ENCODE assay signal across 17 mouse cellular contexts in the genomic region with DNA sequence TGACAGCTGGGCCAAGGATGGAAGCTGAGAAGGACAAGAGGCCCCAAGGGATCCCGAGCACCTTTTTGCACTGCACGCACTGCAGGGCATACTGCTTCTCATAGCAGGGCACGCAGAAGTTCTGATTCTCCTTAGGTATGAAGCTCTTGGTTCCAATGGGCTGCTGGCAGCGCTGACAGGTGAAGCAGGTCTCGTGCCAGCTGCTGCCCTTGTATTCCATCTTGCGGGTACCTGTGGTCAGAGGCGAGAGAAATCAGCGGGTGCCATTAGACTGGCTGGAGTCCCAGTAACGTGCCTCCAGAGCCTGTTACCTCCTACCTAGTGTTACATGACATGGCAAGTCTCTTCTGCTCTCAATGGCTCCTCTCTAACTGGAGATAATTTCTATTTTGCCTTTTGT. TPM values are rescaled to one million over a fixed set of nuclear protein-coding genes. Genes with fewer than 3 reads are reported as not detected.
DNase-seq lines count a peak whose midpoint lies in the region; TF ChIP-seq lines count a peak whose summit lies in the region.
"Had no signal": no experiment of that assay in that cellular context is flagged by ENCODE, and none has a peak within 500 bp of the region (broad histone marks: within the 10 kb centered on the region; RNA-seq: fewer than 3 reads in every experiment).

No protein-coding gene starts in this region.

- H3K79me2 ChIP-seq in heart, adult 2 months (replicated peaks; ENCODE audit: control insufficient read depth, insufficient read depth, low read length): no peaks in the 10 kb centered on the region

- no peak for TF ChIP-seq CTCF in heart, adult 2 months (IDR thresholded peaks at IDR 0.05)
- TF ChIP-seq CTCF in left cerebral cortex, adult 2 months (IDR thresholded peaks at IDR 0.05): no peak

- TF ChIP-seq POLR2A in heart, adult 2 months (IDR thresholded peaks at IDR 0.05; ENCODE audit: insufficient read depth, low read depth, low read length): peak; percentile 27; the same call in 1 of the 2 replicates

- H3K27me3 ChIP-seq in heart, adult 2 months (ENCODE audit: control insufficient read depth, insufficient read depth, low read length): no peaks in the 10 kb centered on the region
- H3K27me3 ChIP-seq: embryonic facial prominence, embryonic 13.5 days; forebrain, embryonic 13.5 days; heart, embryonic 15.5 days; hindbrain, embryonic 13.5 days had no signal

- 64% methylated on average over 9 of the region's 9 CpGs for WGBS in heart, adult 2 months

- DNase-seq in cerebellum, postnatal 14 days: peak; percentile 61 to 62
- no peak for DNase-seq in cerebellum, adult 9-10 months
- DNase-seq in heart, adult 2 months: no peak
- DNase-seq in heart, postnatal 25 days (ENCODE audit: low spot score): no peak
- DNase-seq in left cerebral cortex, adult 2 months (ENCODE audit: extremely low spot score in 1 of 2, low spot score in 2 of 2): no peak
- DNase-seq in left cerebral cortex, adult 8-10 months (ENCODE audit: low spot score in 2 of 2): no peak
- DNase-seq: adrenal gland, adult 2 months; adrenal gland, postnatal 25 days; forebrain, postnatal 0 days; gastrocnemius, postnatal 14 days; kidney, adult 11 months; kidney, adult 9 months had no signal

- intact Hi-C loops in heart, adult 2 months (cut with DNase I): no loop called here
- intact Hi-C loops in heart, postnatal 25 days (cut with DNase I): no loop called here
- intact Hi-C loops in left cerebral cortex, adult 2 months (cut with DNase I): loop anchor here (5.0 to 10.0 kb wide), 2 partner anchors 336 to 603 kb away; a partner anchor contains a TSS

- H3K27ac ChIP-seq in heart, adult 2 months: no peak overlapping the region
- H3K27ac ChIP-seq in left cerebral cortex, adult 2 months: peak overlapping the region; percentile 32; the same call in 1 of the 2 replicates
- H3K27ac ChIP-seq: embryonic facial prominence, embryonic 13.5 days; forebrain, embryonic 13.5 days; heart, embryonic 15.5 days; hindbrain, embryonic 13.5 days; hindbrain, postnatal 0 days had no signal

- H3K4me1 ChIP-seq in heart, adult 2 months (ENCODE audit: control insufficient read depth, insufficient read depth, low read length): no peaks in the 10 kb centered on the region; the same call in 1 of the 2 replicates
- H3K4me1 ChIP-seq: forebrain, embryonic 13.5 days; hindbrain, embryonic 13.5 days had no signal

- H3K36me3 ChIP-seq in heart, adult 2 months (ENCODE audit: control insufficient read depth, insufficient read depth, low read length): peaks cover 21% of the 10 kb centered on the region

- H3K9ac ChIP-seq in heart, adult 2 months (ENCODE audit: low read depth, low read length): no peak overlapping the region
- H3K9ac ChIP-seq: embryonic facial prominence, embryonic 13.5 days; forebrain, embryonic 13.5 days; forebrain, postnatal 0 days; heart, embryonic 15.5 days; hindbrain, embryonic 13.5 days had no signal

- TF ChIP-seq EP300 in heart, adult 2 months (IDR thresholded peaks at IDR 0.05; ENCODE audit: insufficient read depth, low read depth, low read length): no peak

- H3K4me3 ChIP-seq in heart, adult 2 months: no peak overlapping the region
- H3K4me3 ChIP-seq in left cerebral cortex, adult 2 months: no peak overlapping the region
- H3K4me3 ChIP-seq: embryonic facial prominence, embryonic 13.5 days; forebrain, embryonic 13.5 days; heart, embryonic 15.5 days; hindbrain, embryonic 13.5 days had no signal

RNA-seq across cellular contexts. Expression of a gene that starts 33.1 kb away (rescaled TPM):
- 10 to 100 TPM; 20.3 to 21.1 TPM for total RNA-seq in heart, adult 2 months (2021)
- polyA plus RNA-seq in heart, adult 2 months (2012; rRNA removed): 8.4 and 13.2 TPM in 2 replicates
- 10 to 100 TPM; 18.6 to 19.5 TPM for total RNA-seq in heart, postnatal 25 days (2021)
- 10 to 100 TPM; 22.7 to 26.0 TPM for total RNA-seq in left cerebral cortex, adult 2 months (2021)
- 10 to 100 TPM; 23.4 to 28.0 (median 25.3) TPM for total RNA-seq in left cerebral cortex, adult 8-10 months (2022)

RNA-seq across cellular contexts. Expression of a gene that starts 33.2 kb away (rescaled TPM):
- total RNA-seq in heart, adult 2 months (2021): 10 to 100 TPM; 13.9 to 14.5 TPM
- 11.2 and 15.4 TPM in 2 replicates for polyA plus RNA-seq in heart, adult 2 months (2012; rRNA removed)
- total RNA-seq in heart, postnatal 25 days (2021): 10 to 100 TPM; 12.9 to 13.2 TPM
- 10 to 100 TPM; 39.3 to 43.4 TPM for total RNA-seq in left cerebral cortex, adult 2 months (2021)
- total RNA-seq in left cerebral cortex, adult 8-10 months (2022): 10 to 100 TPM; 38.5 to 44.9 (median 42.7) TPM

Comparison
In these comparisons a context has a peak if more than half of its experiments do, and no peak if none do; other contexts are left out.
1. DNase-seq: peak in cerebellum, postnatal 14 days (2 of 2); none in cerebellum, adult 9-10 months (single experiment), heart, adult 2 months (0 of 2), heart, postnatal 25 days (single experiment), left cerebral cortex, adult 2 months (0 of 2) and left cerebral cortex, adult 8-10 months (0 of 2).